Mouse (Mus musculus): ENCODE measurements around the gene Ksr2.

Gene Ksr2

DNA sequence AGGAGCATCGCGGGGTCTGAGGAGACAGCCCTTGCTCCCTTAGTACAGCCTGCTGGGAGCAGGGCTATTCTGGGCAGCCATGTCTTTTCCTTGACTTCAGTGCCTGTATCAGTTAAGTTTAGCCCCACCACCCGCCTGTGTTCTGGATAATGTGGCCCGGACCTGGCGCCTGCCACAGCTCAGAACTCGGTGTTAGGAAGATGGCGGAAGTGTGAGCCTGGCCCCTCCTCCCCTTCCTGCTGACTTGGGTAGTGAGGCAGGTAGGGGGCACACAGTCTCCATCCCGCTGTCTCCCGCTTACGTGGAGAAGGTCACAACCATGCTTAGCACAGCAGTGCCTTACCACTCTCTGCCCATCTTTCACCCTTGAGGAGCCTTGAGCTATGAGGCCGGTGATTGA lies 68.2 kb downstream of the Ksr2 start:
- DNase-seq (ENCODE audit: low spot score in 2 of 2): no peak

GRCm38 (mm10) chr5:117485411-117485810 lies 71.6 kb downstream of the Ksr2 start:
- DNase-seq (ENCODE audit: low spot score in 2 of 2): no peak

- DNase-seq (ENCODE audit: low spot score in 2 of 2): no peak
Observed at GRCm38 (mm10) chr5:117486092-117486491, 72.3 kb downstream of the Ksr2 start.

DNA sequence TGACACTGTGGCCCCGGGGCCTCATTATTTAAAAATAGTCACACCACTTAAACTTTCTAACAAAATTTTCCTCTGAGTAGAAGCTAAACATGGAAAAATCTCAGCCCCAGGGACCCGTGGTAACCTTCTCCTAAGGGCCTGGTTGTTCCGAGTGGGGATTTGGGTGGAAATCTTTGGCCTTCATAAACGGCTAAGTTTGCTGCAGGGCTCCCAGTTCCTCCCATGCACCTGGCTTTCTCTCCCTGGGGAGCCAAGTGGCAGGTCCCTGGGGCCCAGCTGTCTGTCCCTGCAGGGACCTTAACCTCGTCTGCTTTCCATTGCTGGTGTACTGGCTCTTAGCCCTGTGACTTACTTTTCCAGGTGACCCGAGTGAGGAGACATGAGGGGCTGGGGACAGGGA lies 74.4 kb downstream of the Ksr2 start:
- DNase-seq (ENCODE audit: low spot score in 2 of 2): no peak

DNA sequence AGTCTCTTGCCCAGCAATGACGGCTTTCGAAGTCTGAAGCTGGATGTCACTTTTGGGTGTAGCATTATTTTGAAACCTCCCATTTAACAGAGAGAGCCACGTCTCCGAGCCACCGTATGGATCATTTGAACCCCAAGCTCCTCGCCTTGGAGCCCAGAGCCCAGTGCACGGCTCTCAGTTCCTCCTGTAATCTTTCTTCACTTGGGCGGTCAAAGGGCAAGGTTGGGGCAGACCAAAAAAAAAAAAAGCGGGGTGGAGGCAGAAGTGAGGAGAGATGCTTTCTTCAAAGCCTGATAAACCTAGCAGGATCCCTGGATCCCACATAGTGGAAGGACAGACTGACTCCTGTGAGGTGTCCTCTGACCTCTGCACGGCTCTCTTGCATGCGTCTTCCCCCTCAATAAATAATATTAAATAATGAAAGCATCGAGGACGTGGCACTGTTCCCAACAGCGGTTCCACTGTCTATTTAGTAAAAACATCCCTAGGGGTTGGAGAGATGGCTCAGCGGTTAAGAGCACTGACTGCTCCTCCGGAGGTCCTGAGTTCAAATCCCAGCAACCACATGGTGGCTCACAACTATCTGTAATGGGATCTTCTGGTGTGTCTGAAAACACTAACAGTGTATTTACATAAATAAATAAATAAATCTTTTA lies 75.0 kb downstream of the Ksr2 start:
- DNase-seq (ENCODE audit: low spot score in 2 of 2): no peak

DNA sequence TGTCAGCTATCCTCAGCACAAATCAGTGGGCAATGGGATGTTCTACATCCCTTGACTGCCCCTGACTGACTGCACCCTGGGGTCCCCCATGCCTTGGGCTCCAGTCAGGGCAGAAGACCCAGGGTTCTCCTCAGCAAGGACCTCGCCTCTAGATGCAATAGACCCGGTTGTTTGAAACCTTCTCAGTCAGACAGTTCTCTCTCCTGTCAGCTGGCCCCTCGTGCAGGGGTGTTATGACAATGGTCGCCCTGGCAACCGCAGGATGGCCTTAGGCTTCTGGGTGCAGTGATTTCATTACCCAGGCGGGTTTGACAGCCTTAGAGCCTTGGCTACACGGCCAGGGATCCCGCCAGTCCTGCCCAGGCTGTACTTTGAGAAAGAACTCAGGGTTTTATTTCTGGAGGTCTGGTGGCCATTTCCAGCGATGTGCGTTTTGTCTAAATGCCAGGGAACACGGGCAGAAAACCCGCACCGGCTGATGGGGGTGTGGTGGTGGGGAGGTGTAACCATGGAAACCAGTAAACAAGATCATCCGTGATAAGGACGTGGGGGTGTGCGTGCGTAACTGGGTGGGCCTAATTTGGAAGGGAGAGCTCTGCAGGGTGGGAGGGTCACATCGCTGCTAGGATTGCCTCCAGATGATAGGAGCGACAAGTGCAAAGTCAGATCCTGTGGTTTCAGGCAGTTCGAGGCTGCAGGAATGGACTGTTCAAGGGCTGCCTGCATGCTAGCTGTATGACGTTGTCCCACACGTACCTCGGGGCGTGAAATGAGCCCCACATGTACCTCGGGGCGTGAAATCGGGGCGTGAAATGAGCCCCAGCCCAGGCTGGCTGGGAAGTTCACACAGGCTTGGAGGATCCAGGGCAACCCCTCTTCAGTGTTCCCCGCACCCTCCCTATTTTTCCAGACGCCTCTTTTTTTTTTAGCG lies 79.4 kb downstream of the Ksr2 start:
- peak; percentile 64 to 67 for DNase-seq (ENCODE audit: low spot score in 2 of 2)

- peak; percentile 64 to 75 for DNase-seq (ENCODE audit: low spot score in 2 of 2)
Observed at GRCm38 (mm10) chr5:117493947-117494346, 80.1 kb downstream of the Ksr2 start.

GRCm38 (mm10) chr5:117497084-117497483 lies 83.3 kb downstream of the Ksr2 start:
- no peak for DNase-seq (ENCODE audit: low spot score in 2 of 2)

- DNase-seq (ENCODE audit: low spot score in 2 of 2): no peak
Observed at GRCm38 (mm10) chr5:117502611-117503010, 88.8 kb downstream of the Ksr2 start.

GRCm38 (mm10) chr5:117504431-117504830 lies 90.6 kb downstream of the Ksr2 start:
- DNase-seq (ENCODE audit: low spot score in 2 of 2): no peak

- DNase-seq (ENCODE audit: low spot score in 2 of 2): peak; percentile 61 to 62
Observed at GRCm38 (mm10) chr5:117505204-117505603, 91.4 kb downstream of the Ksr2 start.

GRCm38 (mm10) chr5:117505769-117506168 lies 92.0 kb downstream of the Ksr2 start:
- no peak for DNase-seq (ENCODE audit: low spot score in 2 of 2)

GRCm38 (mm10) chr5:117506406-117506805 lies 92.6 kb downstream of the Ksr2 start:
- DNase-seq (ENCODE audit: low spot score in 2 of 2): peak in 1 of 2 experiments; percentile 43

DNA sequence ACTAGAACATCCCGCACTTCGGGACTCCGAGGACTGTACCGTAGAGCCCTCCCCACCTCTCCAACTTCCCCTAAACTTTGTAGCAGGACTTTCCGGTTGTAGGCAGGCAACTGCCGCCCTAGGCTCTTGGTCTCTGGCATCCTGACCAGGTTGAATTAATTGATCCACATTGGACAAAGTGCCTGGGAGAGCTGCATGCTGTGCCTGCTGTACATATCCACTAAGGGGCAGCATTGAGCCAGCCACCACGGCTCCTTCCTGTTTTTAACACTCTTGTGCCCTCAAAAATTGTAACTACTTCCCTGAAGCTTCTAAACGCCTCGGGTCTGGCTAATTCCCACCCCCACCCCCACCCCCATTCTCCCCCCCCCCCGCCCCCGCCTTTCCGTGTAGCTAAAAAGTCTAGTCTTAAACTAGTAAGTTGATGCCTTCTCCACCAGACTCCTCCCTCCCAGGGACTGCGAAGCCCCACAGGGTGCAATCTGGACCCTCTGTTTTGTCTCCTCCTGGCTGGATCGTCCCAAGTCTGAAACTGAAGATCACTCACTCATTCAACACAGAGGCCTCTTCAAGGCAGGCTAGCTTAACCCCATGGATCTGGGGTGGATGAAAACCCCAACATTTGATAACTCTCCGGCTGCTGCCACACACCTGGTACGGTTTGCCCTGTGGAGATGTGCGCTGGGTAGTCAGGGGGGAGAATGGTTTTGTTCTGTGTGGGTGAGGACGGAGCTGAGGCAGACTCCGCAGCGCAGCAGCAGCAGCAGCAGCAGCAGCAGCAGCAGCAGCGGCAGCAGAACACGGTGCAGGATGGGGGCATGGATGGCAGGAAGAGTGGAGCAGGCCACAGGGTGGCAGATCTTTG lies 95.9 kb downstream of the Ksr2 start:
- DNase-seq (ENCODE audit: low spot score in 2 of 2): no peak

DNA sequence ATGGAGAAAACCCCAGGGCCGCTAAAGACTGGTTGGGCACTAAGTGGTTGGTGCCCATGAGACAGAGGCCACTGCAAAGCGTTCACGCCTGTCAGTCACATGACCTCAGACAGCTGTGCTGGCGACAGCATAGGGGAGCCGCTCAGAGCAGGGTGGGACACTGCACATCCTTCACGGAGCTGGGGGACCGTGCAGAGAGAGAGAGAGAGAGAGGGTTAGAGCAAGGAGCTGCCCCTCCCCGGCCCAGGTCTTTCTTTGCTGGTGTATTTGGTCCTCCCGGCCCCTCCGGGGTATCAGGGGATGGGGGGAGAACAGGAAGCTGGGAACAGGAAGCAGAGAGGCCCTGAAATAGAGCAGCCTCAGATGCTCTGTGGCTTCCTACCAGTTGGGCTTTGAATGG lies 97.1 kb downstream of the Ksr2 start:
- no peak for DNase-seq (ENCODE audit: low spot score in 2 of 2)

- DNase-seq (ENCODE audit: low spot score in 2 of 2): no peak
Observed at GRCm38 (mm10) chr5:117515396-117515795, 101.6 kb downstream of the Ksr2 start.

- no peak for DNase-seq (ENCODE audit: low spot score in 2 of 2)
Observed at GRCm38 (mm10) chr5:117515861-117516260, 102.1 kb downstream of the Ksr2 start.

- peak in 1 of 2 experiments; percentile 39 for DNase-seq (ENCODE audit: low spot score in 2 of 2)
Observed at GRCm38 (mm10) chr5:117516597-117516996, 102.8 kb downstream of the Ksr2 start.

DNA sequence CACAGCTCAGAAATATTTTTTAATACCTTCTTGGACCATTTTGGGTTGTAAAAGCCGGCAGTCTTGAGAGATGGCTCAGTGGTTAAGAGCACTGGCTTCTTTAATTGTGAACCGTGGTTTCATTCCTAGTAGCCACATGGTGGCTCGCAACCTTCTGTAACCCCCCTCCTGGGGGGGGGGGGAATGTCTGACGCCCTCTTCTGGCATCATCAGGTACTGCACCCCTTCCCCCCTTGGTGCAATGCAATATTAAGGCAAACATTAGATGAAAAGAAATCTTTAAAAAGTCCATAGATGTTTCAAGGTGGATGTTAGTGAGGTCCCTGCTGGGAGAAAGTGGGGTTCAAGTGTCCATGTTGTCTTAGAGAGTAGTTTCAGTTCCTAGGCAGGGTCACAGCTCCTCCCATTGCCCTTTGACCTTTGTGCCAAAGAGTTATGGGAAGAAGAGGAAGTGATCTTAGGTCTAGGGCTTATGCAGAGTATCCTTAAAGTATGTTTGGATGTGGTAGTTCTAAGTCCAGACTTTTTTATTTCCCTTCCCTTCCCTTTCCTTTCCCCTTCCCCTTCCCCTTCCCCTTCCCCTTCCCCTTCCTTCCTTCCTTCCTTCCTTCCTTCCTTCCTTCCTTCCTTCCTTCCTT lies 106.2 kb downstream of the Ksr2 start:
- no peak for DNase-seq (ENCODE audit: low spot score in 2 of 2)

GRCm38 (mm10) chr5:117521156-117521555 lies 107.4 kb downstream of the Ksr2 start:
- DNase-seq (ENCODE audit: low spot score in 2 of 2): no peak

DNA sequence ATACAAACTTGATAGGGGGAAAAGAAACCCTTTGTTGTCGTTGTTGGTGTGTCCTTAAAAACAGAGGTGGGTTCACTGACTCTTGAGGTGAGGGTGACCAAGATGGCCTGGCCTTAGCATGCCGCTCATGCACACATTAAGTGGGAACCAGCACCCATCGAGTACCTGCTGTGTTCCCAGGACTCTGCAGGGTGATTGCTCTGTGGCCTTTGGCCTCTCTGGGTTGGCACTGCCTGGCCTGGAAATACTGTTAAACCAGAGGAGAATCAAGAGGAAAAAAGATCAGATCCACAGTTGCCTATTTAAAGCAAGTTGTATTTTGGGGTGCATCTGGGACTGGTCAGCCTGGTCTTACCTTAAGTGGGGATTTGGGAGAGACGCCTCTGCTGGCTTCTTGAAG lies 107.9 kb downstream of the Ksr2 start:
- no peak for DNase-seq (ENCODE audit: low spot score in 2 of 2)

DNA sequence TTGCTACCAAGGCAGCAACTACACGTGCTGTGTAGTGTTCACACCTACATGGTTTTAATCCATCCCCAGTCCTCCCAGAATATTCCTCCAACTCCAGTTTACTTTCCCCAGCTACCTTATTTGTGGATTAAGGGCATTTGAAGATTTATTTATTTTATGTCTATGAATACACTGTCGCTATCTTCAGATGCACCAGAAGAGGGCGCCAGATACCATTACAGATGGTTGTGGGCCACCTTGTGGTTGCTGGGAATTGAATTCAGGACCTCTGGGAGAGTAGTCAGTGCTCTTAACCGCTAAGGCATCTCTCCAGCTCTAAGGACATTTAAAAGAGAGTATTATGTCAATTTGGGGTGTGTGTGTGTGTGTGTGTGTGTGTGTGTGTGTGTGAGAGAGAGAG lies 108.7 kb downstream of the Ksr2 start:
- no peak for DNase-seq (ENCODE audit: low spot score in 2 of 2)

All from right cerebral cortex, postnatal 36 days (tissue).